Mouse (Mus musculus): ENCODE data around the gene Kcnq2. TPM values are rescaled to one million over a fixed set of nuclear protein-coding genes. Genes with fewer than 3 reads are reported as not detected.

Gene Kcnq2
- polyA plus RNA-seq, 1 experiment from 2014 or later: 0.05 TPM

GRCm38 (mm10) chr2:181159771-181160170 lies 24.7 kb upstream of the Kcnq2 start:
- ATAC-seq (ENCODE audit: insufficient read depth) (peak; percentile 49; the same call in 1 of the 2 replicates), DNase-seq (peak; percentile 27)
- Histone ChIP-seq H3K27me3 (ENCODE audit: insufficient read depth, low read length) (peaks cover 31% of the 10 kb centered on the region), H3K9ac (no peak overlapping the region), H3K4me1 (ENCODE audit: insufficient read depth) (no peaks in the 10 kb centered on the region), H3K9me3 (ENCODE audit: low read depth, low read length) (no peaks in the 10 kb centered on the region), H3K4me2 (no peak overlapping the region), H3K4me3 (ENCODE audit: low read depth, low read length) (no peak overlapping the region), H3K36me3 (ENCODE audit: insufficient read depth) (no peaks in the 10 kb centered on the region), H3K27ac (ENCODE audit: low read depth) (no peak overlapping the region)
- no peak for TF ChIP-seq CTCF (IDR thresholded peaks at IDR 0.05; ENCODE audit: low read depth)
- WGBS: 0% methylated on average over 2 of the region's 2 CpGs

- H3K36me3 ChIP-seq (ENCODE audit: insufficient read depth): no peaks in the 10 kb centered on the region
- no peak overlapping the region for H3K27ac ChIP-seq (ENCODE audit: low read depth)
- WGBS: 44% methylated on average over 7 of the region's 7 CpGs
- H3K4me3 ChIP-seq (ENCODE audit: low read depth, low read length): no peak overlapping the region
- H3K27me3 ChIP-seq (ENCODE audit: insufficient read depth, low read length): peaks cover 32% of the 10 kb centered on the region
- no peak for DNase-seq
- H3K9me3 ChIP-seq (ENCODE audit: low read depth, low read length): no peaks in the 10 kb centered on the region
- no peak overlapping the region for H3K4me2 ChIP-seq
- no peak for ATAC-seq (ENCODE audit: insufficient read depth)
- H3K9ac ChIP-seq: no peak overlapping the region
- H3K4me1 ChIP-seq (ENCODE audit: insufficient read depth): no peaks in the 10 kb centered on the region
- TF ChIP-seq CTCF (IDR thresholded peaks at IDR 0.05; ENCODE audit: low read depth): no peak
These were observed 24.0 kb upstream of the Kcnq2 start for GRCm38 (mm10) chr2:181159091-181159514.

- no peak overlapping the region for H3K4me3 ChIP-seq (ENCODE audit: low read depth, low read length)
- DNase-seq: no peak
- no peak for ATAC-seq (ENCODE audit: insufficient read depth)
- H3K27ac ChIP-seq (ENCODE audit: low read depth): no peak overlapping the region
- no peaks in the 10 kb centered on the region for H3K36me3 ChIP-seq (ENCODE audit: insufficient read depth)
- no peak overlapping the region for H3K9ac ChIP-seq
- TF ChIP-seq CTCF (IDR thresholded peaks at IDR 0.05; ENCODE audit: low read depth): no peak
- H3K4me2 ChIP-seq: no peak overlapping the region
- H3K4me1 ChIP-seq (ENCODE audit: insufficient read depth): no peaks in the 10 kb centered on the region
- peaks cover 32% of the 10 kb centered on the region for H3K27me3 ChIP-seq (ENCODE audit: insufficient read depth, low read length)
- no peaks in the 10 kb centered on the region for H3K9me3 ChIP-seq (ENCODE audit: low read depth, low read length)
- 94% methylated on average over 2 of the region's 2 CpGs for WGBS
These were observed 23.4 kb upstream of the Kcnq2 start for GRCm38 (mm10) chr2:181158471-181158870.

GRCm38 (mm10) chr2:181157716-181158302 lies 22.7 kb upstream of the Kcnq2 start:
- TF ChIP-seq CTCF (IDR thresholded peaks at IDR 0.05; ENCODE audit: low read depth): no peak
- Histone ChIP-seq H3K4me3 (ENCODE audit: low read depth, low read length) (no peak overlapping the region), H3K27me3 (ENCODE audit: insufficient read depth, low read length) (peaks cover 32% of the 10 kb centered on the region), H3K27ac (ENCODE audit: low read depth) (no peak overlapping the region), H3K9ac (no peak overlapping the region), H3K4me2 (no peak overlapping the region), H3K9me3 (ENCODE audit: low read depth, low read length) (no peaks in the 10 kb centered on the region), H3K4me1 (ENCODE audit: insufficient read depth) (no peaks in the 10 kb centered on the region), H3K36me3 (ENCODE audit: insufficient read depth) (no peaks in the 10 kb centered on the region)
- 60% methylated on average over 6 of the region's 6 CpGs for WGBS
- no peak for DNase-seq
- no peak for ATAC-seq (ENCODE audit: insufficient read depth)

GRCm38 (mm10) chr2:181157180-181157579 lies 22.1 kb upstream of the Kcnq2 start:
- Histone ChIP-seq H3K4me2 (no peak overlapping the region), H3K27ac (ENCODE audit: low read depth) (no peak overlapping the region), H3K4me3 (ENCODE audit: low read depth, low read length) (no peak overlapping the region), H3K9me3 (ENCODE audit: low read depth, low read length) (no peaks in the 10 kb centered on the region), H3K9ac (no peak overlapping the region), H3K36me3 (ENCODE audit: insufficient read depth) (no peaks in the 10 kb centered on the region), H3K27me3 (ENCODE audit: insufficient read depth, low read length) (peaks cover 32% of the 10 kb centered on the region), H3K4me1 (ENCODE audit: insufficient read depth) (no peaks in the 10 kb centered on the region)
- ATAC-seq (ENCODE audit: insufficient read depth) (no peak), DNase-seq (no peak)
- TF ChIP-seq CTCF (IDR thresholded peaks at IDR 0.05; ENCODE audit: low read depth): no peak
- 76% methylated on average over 4 of the region's 4 CpGs for WGBS

GRCm38 (mm10) chr2:181156248-181157121 lies 21.4 kb upstream of the Kcnq2 start, which contains the start of gene Eef1a2:
Gene Eef1a2 (minus strand): TSS chr2:181157014.
- Histone ChIP-seq H3K27me3 (ENCODE audit: insufficient read depth, low read length) (peaks cover 32% of the 10 kb centered on the region), H3K36me3 (ENCODE audit: insufficient read depth) (no peaks in the 10 kb centered on the region), H3K4me1 (ENCODE audit: insufficient read depth) (no peaks in the 10 kb centered on the region), H3K4me3 (ENCODE audit: low read depth, low read length) (peak within 1 kb of the TSS; percentile 6; the same call in 1 of the 2 replicates), H3K9me3 (ENCODE audit: low read depth, low read length) (no peaks in the 10 kb centered on the region), H3K4me2 (peak within 1 kb of the TSS; percentile 33; the same call in 1 of the 2 replicates), H3K27ac (ENCODE audit: low read depth) (no peak within 1 kb of the TSS), H3K9ac (no peak within 1 kb of the TSS)
- TF ChIP-seq CTCF (IDR thresholded peaks at IDR 0.05; ENCODE audit: low read depth): no peak
- ATAC-seq (ENCODE audit: insufficient read depth) (no peak), DNase-seq (no peak)
- WGBS: 3% methylated on average over 55 of the region's 55 CpGs

GRCm38 (mm10) chr2:181155801-181156200 lies 20.7 kb upstream of the Kcnq2 start:
- Histone ChIP-seq H3K4me1 (ENCODE audit: insufficient read depth) (no peaks in the 10 kb centered on the region), H3K9ac (no peak overlapping the region), H3K27ac (ENCODE audit: low read depth) (no peak overlapping the region), H3K9me3 (ENCODE audit: low read depth, low read length) (no peaks in the 10 kb centered on the region), H3K36me3 (ENCODE audit: insufficient read depth) (no peaks in the 10 kb centered on the region), H3K27me3 (ENCODE audit: insufficient read depth, low read length) (peaks cover 32% of the 10 kb centered on the region), H3K4me2 (no peak overlapping the region), H3K4me3 (ENCODE audit: low read depth, low read length) (0 out of 2 replicates have a peak overlapping the region, but pooled peaks have one; percentile 6)
- no peak for DNase-seq
- no peak for ATAC-seq (ENCODE audit: insufficient read depth)
- 62% methylated on average over 4 of the region's 4 CpGs for WGBS
- TF ChIP-seq CTCF (IDR thresholded peaks at IDR 0.05; ENCODE audit: low read depth): no peak
